Mouse (Mus musculus) stomach, embryonic 14.5 days (tissue): Measurements from ENCODE around the gene Gm3415. TPM values are rescaled to one million over a fixed set of nuclear protein-coding genes. Genes with fewer than 3 reads are reported as not detected.
"Not testable (repeated sequence)": the region's sequence is repeated elsewhere in the genome, so short reads cannot be mapped to it uniquely, and the experiment has no call there.

ENCODE experiments used
- ATAC-seq: fragments of 200-750 bp; cut with Nextera tagmentation; 2 replicates; pipeline ENCODE4 v1.8.0; 2017; ENCODE audit warnings: low read depth, moderate TSS enrichment; ENCODE audit not compliant: insufficient number of reproducible peaks, insufficient read depth, low FRiP score
- H3K27ac ChIP-seq: fragments of 300-500 bp; sonication (generic); 2 replicates; pipeline ENCODE4 v1.5.1; 2014; ENCODE audit warnings: mild to moderate bottlenecking, low read length, moderate library complexity, mixed read lengths
- H3K27me3 ChIP-seq: fragments of 300-500 bp; sonication (generic); 2 replicates; pipeline ENCODE4 v1.6.1; 2014; ENCODE audit warnings: low read length, control low read depth, mixed read lengths; ENCODE audit not compliant: control insufficient read depth, insufficient read depth
- H3K36me3 ChIP-seq: fragments of 300-500 bp; sonication (generic); 2 replicates; pipeline ENCODE4 v1.6.1; 2014; ENCODE audit warnings: mild to moderate bottlenecking, control low read depth, low read length, moderate library complexity, mixed read lengths; ENCODE audit not compliant: control insufficient read depth, insufficient read depth
- H3K4me1 ChIP-seq: fragments of 300-500 bp; sonication (generic); 2 replicates; pipeline ENCODE4 v1.6.1; 2014; ENCODE audit warnings: low read length, control low read depth, mixed read lengths; ENCODE audit not compliant: control insufficient read depth, insufficient read depth
- H3K4me2 ChIP-seq: fragments of 300-500 bp; sonication (generic); replicated peaks from 2 replicates; pipeline ENCODE4 v1.6.1; 2014; ENCODE audit warnings: low read depth, low read length, control low read depth
- H3K4me3 ChIP-seq: fragments of 300-500 bp; sonication (generic); 2 replicates; pipeline ENCODE4 v1.5.1; 2014; ENCODE audit warnings: low read depth, low read length, control low read depth
- H3K9ac ChIP-seq: fragments of 300-500 bp; sonication (generic); replicated peaks from 2 replicates; pipeline ENCODE4 v1.6.1; 2014; ENCODE audit warnings: low read depth, mild to moderate bottlenecking, control low read depth, low read length, moderate library complexity, mixed read lengths
- H3K9me3 ChIP-seq: fragments of 300-500 bp; sonication (generic); 2 replicates; pipeline ENCODE4 v1.6.1; 2016; ENCODE audit warnings: low read depth, low read length, control low read depth; ENCODE audit not compliant: control insufficient read depth
- WGBS: fragments of 180-500 bp; shearing (Covaris S2); extraction: QIAGEN DNeasy Blood & Tissue Kit; methylation state at CpG from one replicate; pipeline ENCODE4 v1.1.7; 2014; 5-methylcytosine and 5-hydroxymethylcytosine counted together
- polyA plus RNA-seq: library from polyadenylated mRNA; unstranded; fragments of >200 nt; fragmentation: Nextera tagmentation; extraction: Ambion mirVana; gene quantifications from 2 replicates; pipeline ENCODE4 v1.2.1, GENCODE M21; 2014

The Gm3415 gene
- polyA plus RNA-seq, 1 experiment from 2014 or later = not detected

DNA sequence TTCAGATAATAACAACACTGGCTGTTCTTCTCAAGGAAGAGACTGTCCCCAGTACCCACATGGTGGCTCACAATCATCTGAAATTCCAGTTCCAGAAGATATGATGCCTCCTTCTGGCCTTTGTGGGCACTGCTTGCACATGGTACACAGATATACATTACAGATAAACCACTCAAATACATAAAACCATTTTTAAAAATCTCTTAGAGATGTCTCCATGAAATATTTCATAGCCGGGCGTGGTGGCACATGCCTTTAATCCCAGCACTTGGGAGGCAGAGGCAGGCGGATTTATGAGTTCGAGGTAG, 16.8 kb downstream of the Gm3415 start:
- ATAC-seq, H3K4me1 ChIP-seq, H3K9ac ChIP-seq, H3K4me2 ChIP-seq, H3K4me3 ChIP-seq, H3K9me3 ChIP-seq, H3K27ac ChIP-seq, H3K27me3 ChIP-seq, H3K36me3 ChIP-seq: not testable (repeated sequence)
- 92% methylated on average over 4 of the region's 4 CpGs for WGBS

DNA sequence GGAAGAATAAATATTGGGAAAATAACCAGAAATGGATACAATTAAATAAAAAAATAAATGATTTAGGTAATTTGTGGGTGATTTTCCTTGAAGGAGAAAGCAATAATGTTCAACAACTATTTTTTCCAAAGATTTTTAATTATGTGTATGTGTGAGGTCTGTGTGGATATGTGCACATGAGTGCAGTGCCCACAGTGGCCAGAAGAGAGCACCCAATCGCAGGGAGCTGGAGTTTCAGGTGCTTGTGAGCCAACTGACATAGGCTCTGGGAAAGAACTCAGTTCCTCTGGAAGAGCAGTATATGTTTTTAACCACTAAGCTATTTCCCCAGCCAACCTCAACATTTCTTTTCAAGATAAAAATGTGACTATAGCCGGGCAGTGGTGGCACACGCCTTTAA, 20.7 kb downstream of the Gm3415 start:
- no peaks in the 10 kb centered on the region for H3K27me3 ChIP-seq
- H3K36me3 ChIP-seq = no peaks in the 10 kb centered on the region
- H3K27ac ChIP-seq = no peak overlapping the region
- no peak overlapping the region for H3K9ac ChIP-seq
- no peak overlapping the region for H3K4me2 ChIP-seq
- no peak for ATAC-seq
- no peak overlapping the region for H3K4me3 ChIP-seq
- 92% methylated on average over 3 of the region's 3 CpGs for WGBS
- H3K9me3 ChIP-seq = no peaks in the 10 kb centered on the region
- H3K4me1 ChIP-seq = no peaks in the 10 kb centered on the region

DNA sequence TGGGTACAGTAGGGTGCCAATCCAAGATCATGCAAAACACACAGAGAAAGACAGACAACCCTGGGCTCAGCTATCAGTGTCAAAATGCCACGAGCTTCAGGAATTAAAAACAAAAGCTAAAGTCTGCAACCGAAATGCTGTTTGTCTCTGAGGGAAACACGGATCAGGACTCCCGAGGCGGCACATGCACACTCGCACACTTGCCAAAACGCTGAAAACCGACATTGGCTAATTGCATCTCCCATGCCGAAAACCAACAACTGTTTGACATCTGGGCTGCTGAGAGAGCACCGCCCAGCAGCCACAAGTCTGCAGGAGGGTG, 28.2 kb downstream of the Gm3415 start:
- Histone ChIP-seq H3K4me3 (peak overlapping the region; percentile 44), H3K27me3 (peaks cover 30% of the 10 kb centered on the region), H3K36me3 (no peaks in the 10 kb centered on the region), H3K9me3 (no peaks in the 10 kb centered on the region), H3K4me2 (peak overlapping the region; percentile 98), H3K27ac (no peak overlapping the region), H3K9ac (no peak overlapping the region), H3K4me1 (0 out of 2 replicates have a peak, but pooled peaks cover 4% of the 10 kb centered on the region)
- ATAC-seq = no peak
- WGBS = 8% methylated on average over 10 of the region's 10 CpGs

DNA sequence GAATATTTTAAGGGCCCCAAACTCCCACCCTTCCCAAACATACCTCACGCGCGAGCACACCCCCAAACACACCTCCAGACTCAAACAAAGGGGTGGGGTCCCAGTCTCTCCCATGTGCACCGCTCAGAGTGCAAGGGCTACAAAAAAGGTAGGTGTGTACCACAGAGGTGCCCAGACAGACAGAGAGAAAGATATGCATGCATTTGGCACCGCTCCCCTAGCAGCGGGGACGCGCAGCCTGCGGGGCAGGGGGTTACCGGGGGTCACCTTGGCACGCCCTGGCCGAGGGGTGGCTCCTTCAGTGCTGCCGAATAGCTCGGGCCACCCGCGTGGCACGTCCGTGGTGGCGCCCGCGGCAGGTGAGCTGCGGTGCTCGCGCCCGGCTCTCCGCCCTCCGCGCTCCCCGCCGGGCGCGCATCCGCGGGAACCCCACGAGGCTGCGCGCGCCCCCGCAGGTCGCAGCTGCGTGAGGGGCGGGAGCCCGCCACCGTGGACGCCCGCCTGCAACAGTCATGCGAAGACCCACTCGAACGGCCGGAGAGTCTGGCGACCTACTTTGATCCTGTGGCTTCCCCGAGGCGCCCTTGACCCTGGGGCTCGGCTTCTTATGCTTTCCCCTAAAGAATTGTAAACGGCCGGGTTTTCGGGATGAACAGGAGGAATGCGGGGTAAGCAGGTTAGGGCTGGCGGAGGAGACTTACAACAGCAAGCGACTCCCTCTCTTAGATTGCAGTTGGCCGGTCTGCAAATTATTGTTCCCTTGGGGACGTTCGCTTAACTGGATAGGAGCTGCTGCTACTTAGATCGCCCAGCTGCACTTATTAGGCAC, 28.8 kb downstream of the Gm3415 start, which contains the start of gene Gpr12:
TSS of gene Gpr12 (minus strand) at position 762 of the 829 bp plus-strand sequence.
- under 1% methylated on average over 64 of the region's 64 CpGs for WGBS
- peak; percentile 56; the same call in 1 of the 2 replicates for ATAC-seq
- Histone ChIP-seq H3K36me3 (no peaks in the 10 kb centered on the region), H3K4me2 (peak within 1 kb of the TSS; percentile 98), H3K4me3 (peak within 1 kb of the TSS; percentile 44), H3K4me1 (0 out of 2 replicates have a peak, but pooled peaks cover 4% of the 10 kb centered on the region), H3K27me3 (peaks cover 30% of the 10 kb centered on the region), H3K9ac (no peak within 1 kb of the TSS), H3K27ac (no peak within 1 kb of the TSS), H3K9me3 (no peaks in the 10 kb centered on the region)

DNA sequence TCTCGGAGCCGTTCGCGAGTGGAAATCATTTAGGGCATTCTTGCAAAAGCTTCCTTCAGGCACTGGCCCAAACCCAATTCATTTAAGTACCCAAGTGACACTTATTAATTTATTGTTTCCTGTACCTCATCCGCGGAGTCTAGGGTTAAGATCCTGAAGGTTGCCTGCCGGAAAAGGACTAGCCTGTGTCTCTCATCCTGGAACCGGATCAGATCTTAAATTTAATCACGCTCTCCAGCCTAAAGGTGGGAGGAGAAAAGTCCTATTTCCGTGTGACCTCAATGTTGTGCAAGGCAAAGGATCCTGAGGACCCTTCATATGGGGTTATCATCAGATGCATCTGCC, 29.3 kb downstream of the Gm3415 start:
- WGBS = 3% methylated on average over 10 of the region's 10 CpGs
- Histone ChIP-seq H3K9ac (no peak overlapping the region), H3K4me3 (peak overlapping the region; percentile 44), H3K27ac (no peak overlapping the region), H3K4me2 (peak overlapping the region; percentile 98), H3K9me3 (no peaks in the 10 kb centered on the region), H3K36me3 (no peaks in the 10 kb centered on the region), H3K27me3 (peaks cover 30% of the 10 kb centered on the region), H3K4me1 (0 out of 2 replicates have a peak, but pooled peaks cover 4% of the 10 kb centered on the region)
- no peak for ATAC-seq

GRCm38 (mm10) chr5:146586357-146587070, 30.6 kb downstream of the Gm3415 start:
- Histone ChIP-seq H3K36me3 (no peaks in the 10 kb centered on the region), H3K9ac (no peak overlapping the region), H3K4me1 (0 out of 2 replicates have a peak, but pooled peaks cover 4% of the 10 kb centered on the region), H3K9me3 (no peaks in the 10 kb centered on the region), H3K27ac (no peak overlapping the region), H3K4me2 (no peak overlapping the region), H3K4me3 (no peak overlapping the region), H3K27me3 (peaks cover 30% of the 10 kb centered on the region)
- 68% methylated on average over 8 of the region's 8 CpGs for WGBS
- ATAC-seq = no peak

DNA sequence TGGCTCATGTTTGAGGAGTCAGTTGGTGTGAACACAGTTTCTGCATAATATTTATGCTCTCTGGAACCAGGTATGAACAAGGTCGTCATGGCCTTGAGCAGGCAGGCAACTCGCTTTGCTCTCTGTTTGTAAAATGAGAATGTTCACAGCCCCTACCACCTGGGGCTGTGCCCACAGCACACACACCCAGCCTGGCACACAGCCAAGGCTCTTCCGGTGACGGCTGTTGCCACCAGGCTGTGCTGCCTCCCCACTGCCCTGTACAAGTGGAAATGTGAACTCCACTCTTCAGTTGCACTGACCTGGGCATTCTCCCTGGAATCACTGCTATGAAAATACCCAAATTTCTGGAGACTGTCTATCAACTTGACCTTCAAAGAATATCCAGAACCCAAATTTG, 35.1 kb downstream of the Gm3415 start:
- no peak for ATAC-seq
- WGBS = 55% methylated on average over 4 of the region's 4 CpGs

DNA sequence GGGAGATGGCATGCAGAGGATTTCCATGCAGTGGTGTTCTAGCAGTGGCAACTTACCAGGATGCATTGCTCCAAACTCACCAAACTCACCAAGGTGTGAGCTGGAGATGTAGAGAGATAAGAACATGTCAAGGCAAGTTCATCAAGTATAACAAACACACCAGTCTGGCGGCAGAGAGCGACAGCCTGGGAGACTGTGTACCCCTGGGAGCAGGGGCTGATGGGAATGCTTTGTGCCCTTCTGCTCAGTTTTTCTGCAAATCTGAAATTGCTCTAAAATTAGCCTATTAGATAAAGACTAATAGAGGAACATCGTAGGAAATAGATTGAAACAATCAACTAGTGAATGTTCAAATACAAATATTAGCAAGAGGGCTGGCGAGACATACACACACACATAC, 35.7 kb downstream of the Gm3415 start:
- WGBS = 86% methylated on average over 4 of the region's 4 CpGs
- Histone ChIP-seq H3K9me3 (no peaks in the 10 kb centered on the region), H3K4me2 (no peak overlapping the region), H3K27me3 (0 out of 2 replicates have a peak, but pooled peaks cover 2% of the 10 kb centered on the region), H3K4me1 (no peaks in the 10 kb centered on the region), H3K9ac (no peak overlapping the region), H3K4me3 (no peak overlapping the region), H3K27ac (no peak overlapping the region), H3K36me3 (no peaks in the 10 kb centered on the region)
- ATAC-seq = no peak

More for the DNA sequence above, 35.1 kb downstream of the Gm3415 start:
- Histone ChIP-seq H3K27me3 (0 out of 2 replicates have a peak, but pooled peaks cover 5% of the 10 kb centered on the region), H3K9ac (no peak overlapping the region), H3K9me3 (no peaks in the 10 kb centered on the region), H3K27ac (no peak overlapping the region), H3K4me1 (no peaks in the 10 kb centered on the region), H3K36me3 (no peaks in the 10 kb centered on the region), H3K4me3 (no peak overlapping the region), H3K4me2 (no peak overlapping the region)
